Mouse (Mus musculus) kidney, adult 2 months (tissue): ENCODE measurements at regions not wholly inside any gene's neighbourhood (a gene's known extent, or its start where the extent isn't known, plus 50 kb on each side); places are given as distances from the start of the nearest gene placed in this dataset.

Experiments
- CTCF ChIP-seq: fragments of 200-500 bp; conservative IDR thresholded peaks from 2 replicates; pipeline ENCODE4 v1.5.1; 2011; ENCODE audit warnings: low read depth, mild to moderate bottlenecking, control low read depth, low read length, moderate library complexity, mixed read lengths; ENCODE audit not compliant: insufficient read depth, insufficient read length
- POLR2A ChIP-seq: fragments of 200-500 bp; IDR thresholded peaks from one replicate; pipeline ENCODE4 v1.6.1; 2011; ENCODE audit warnings: low read depth, low read length, control low read depth

GRCm38 (mm10) chr10:83992577-83993305 is 270.1 kb downstream of the 1500009L16Rik start:
- no peak for TF ChIP-seq POLR2A
- TF ChIP-seq CTCF: no peak
